Mouse (Mus musculus) heart, adult 11 months (tissue): ENCODE measurements around the gene 4930550C14Rik.

ENCODE experiments used
- DNase-seq: peaks from one replicate; pipeline ENCODE4 v3.0.0; 2022

The 4930550C14Rik gene

GRCm38 (mm10) chr9:53404753-53405722, 2.9 kb downstream of the 4930550C14Rik start:
- DNase-seq = peak; percentile 97

GRCm38 (mm10) chr9:53408548-53408947, 6.4 kb downstream of the 4930550C14Rik start:
- peak; percentile 31 for DNase-seq

- no peak for DNase-seq
Observed at GRCm38 (mm10) chr9:53408953-53409361, 6.8 kb downstream of the 4930550C14Rik start.

- DNase-seq = peak; percentile 63
Observed at GRCm38 (mm10) chr9:53409427-53409826, 7.3 kb downstream of the 4930550C14Rik start.

GRCm38 (mm10) chr9:53422133-53422896, 20.2 kb downstream of the 4930550C14Rik start:
- peak; percentile 62 for DNase-seq

GRCm38 (mm10) chr9:53426726-53427125, 24.6 kb downstream of the 4930550C14Rik start:
- peak; percentile 51 for DNase-seq

- peak; percentile 9 for DNase-seq
Observed at GRCm38 (mm10) chr9:53427638-53428037, 25.5 kb downstream of the 4930550C14Rik start.

GRCm38 (mm10) chr9:53435830-53436570, 33.9 kb downstream of the 4930550C14Rik start:
- peak; percentile 41 for DNase-seq

- no peak for DNase-seq
Observed at GRCm38 (mm10) chr9:53450609-53451008, 48.5 kb downstream of the 4930550C14Rik start.

- DNase-seq = no peak
Observed at GRCm38 (mm10) chr9:53452038-53452437, 49.9 kb downstream of the 4930550C14Rik start.

- no peak for DNase-seq
Observed at GRCm38 (mm10) chr9:53472806-53473518, 70.8 kb downstream of the 4930550C14Rik start.
